Mouse (Mus musculus): ENCODE measurements around the gene Sspo. TPM values are rescaled to one million over a fixed set of nuclear protein-coding genes. Genes with fewer than 3 reads are reported as not detected.

Gene Sspo
- total RNA-seq, 2 experiments from 2014 or later, result not detected

DNA sequence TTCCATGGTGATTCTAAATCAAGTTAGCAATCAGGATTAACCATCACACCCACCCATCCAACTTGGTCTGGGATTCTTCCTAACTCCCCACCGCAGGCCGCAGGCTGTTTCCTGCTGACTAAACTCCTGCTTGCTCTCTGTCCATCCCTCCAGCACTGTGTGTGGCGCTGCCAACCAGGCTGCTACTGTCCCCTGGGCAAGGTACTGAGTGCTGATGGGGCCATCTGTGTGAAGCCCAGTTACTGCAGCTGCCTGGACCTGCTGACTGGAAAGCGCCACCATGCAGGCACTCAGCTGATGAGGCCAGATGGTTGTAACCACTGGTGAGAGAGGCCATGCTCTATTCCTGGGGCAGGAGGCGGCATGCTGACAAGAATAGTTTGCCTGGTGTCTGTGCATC lies 34.5 kb downstream of the Sspo start:
- no peak for ATAC-seq (replicated peaks; ENCODE audit: poor library complexity)

DNA sequence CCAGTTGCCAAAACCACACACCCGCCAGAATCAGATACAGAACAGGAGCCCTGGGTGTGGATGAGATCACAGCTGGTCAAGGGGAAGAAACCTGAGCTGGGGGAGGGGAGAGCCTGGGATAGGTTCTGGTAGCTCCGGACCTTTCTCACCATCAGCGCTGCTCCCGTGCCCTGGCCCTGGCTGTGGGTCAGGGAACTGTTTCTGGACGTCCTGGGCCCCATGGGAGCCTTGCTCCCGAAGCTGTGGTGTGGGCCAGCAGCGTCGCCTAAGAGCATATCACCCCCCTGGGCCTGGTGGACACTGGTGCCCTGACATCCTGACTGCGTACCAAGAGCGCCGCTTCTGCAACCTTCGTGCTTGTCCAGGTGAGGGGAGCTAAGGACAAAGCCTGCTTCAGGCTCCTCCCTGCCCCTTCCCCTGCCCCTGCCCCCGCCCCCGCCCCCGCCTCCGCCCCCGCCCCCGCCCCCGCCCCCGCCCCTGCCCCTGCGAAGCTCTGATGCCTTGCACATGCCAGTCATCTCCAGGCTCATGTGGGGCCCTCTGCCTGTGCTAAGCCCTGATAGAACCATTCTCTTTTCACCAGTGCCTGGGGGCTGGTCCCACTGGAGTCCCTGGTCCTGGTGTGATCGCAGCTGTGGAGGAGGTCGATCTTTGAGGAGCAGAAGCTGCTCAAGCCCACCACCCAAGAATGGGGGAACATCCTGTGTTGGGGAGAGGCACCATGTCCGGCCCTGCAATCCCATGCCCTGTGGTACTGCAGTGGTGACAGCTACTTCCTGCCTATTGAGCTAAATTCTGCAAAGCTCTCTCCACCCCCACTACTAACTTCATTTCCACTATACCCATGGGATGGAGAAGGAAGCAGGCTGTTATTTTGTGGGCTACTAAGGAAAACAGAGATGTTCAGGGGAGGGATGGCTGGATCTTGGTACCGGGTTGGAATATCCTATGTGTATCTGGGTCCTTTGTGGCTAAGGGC lies 40.0 kb downstream of the Sspo start:
- peak; percentile 20; the same call in 1 of the 2 replicates for ATAC-seq (replicated peaks; ENCODE audit: poor library complexity)

DNA sequence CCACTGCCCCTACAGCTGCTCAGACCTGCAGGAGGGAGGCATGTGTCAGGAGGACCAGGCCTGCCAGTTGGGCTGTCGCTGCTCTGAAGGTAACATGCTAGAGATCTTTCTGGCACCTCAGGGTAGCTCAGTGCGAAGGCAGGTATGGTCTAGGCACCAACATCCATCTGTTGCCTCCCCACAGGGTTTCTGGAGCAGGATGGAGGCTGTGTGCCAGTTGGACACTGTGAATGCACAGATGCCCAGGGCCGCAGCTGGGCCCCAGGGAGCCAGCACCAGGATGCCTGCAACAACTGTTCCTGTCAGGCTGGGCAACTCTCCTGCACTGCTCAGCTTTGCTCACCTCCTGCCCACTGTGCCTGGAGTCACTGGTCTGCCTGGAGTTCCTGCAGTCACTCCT lies 41.7 kb downstream of the Sspo start:
- ATAC-seq (replicated peaks; ENCODE audit: poor library complexity), result no peak

DNA sequence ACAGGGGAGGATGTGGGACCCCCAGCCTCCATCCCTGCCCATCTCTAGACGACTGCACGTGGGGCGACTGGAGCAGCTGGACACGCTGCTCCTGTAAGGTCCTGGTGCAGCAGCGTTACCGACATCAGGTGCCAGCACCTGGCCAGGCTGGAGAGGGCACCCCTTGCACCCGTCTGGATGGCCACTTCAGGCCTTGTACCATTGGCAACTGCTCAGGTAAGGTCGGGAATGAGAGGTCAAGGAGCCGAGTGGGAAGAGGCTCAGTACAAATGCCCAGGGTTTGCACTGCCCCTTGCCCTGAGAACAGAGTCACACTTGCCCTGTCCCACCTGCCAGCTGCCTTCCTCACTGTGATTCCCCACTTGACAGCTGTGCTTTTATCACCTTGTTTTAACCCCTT lies 43.3 kb downstream of the Sspo start:
- ATAC-seq (replicated peaks; ENCODE audit: poor library complexity), result no peak

DNA sequence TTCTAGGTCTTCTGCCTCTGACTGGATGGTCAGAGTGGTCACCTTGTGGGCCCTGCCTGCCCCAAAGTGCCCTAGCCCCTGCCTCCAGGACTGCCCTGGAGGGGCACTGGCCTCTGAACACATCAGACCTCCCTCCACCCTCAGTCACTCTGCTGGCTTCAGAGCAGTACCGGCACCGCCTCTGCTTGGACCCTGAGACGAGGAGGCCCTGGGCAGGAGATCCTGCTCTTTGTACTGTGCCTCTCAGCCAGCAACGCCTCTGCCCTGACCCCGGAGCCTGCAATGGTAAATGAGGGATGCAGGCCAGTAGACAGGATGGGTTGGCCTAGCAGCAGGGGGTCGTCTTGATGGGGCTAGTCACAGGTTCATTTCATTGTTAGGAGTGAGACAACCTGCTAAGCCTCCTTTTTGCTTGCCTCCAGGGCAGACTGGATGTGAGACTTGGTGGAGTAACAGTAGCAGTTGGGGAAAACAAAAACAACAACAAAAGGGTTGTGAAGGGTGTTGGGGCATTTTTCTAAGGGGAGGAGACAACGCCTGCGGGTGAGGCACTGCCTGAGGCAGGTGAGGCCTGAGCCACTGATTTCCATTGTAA lies 45.2 kb downstream of the Sspo start:
- ATAC-seq (replicated peaks; ENCODE audit: poor library complexity), result no peak

DNA sequence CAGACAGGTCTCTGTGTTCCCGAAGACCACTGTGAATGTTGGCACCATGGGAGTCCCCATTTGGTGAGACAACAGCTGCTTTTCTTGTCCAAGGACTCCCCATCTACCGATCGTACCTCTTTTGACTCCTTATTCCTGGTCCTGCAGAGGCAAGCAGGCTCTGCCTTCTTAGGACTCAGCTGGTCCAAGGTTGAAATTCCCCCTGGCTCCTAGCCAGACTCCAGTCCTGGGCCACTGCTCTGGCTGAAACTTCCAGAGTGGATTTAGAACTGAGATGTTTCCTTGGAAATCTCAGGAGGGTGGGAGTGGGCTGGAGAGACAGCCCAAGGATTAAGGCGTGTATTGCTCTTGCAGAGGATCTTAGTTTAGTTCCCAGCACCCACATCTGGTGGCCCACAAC lies 49.5 kb downstream of the Sspo start:
- no peak for ATAC-seq (replicated peaks; ENCODE audit: poor library complexity)

DNA sequence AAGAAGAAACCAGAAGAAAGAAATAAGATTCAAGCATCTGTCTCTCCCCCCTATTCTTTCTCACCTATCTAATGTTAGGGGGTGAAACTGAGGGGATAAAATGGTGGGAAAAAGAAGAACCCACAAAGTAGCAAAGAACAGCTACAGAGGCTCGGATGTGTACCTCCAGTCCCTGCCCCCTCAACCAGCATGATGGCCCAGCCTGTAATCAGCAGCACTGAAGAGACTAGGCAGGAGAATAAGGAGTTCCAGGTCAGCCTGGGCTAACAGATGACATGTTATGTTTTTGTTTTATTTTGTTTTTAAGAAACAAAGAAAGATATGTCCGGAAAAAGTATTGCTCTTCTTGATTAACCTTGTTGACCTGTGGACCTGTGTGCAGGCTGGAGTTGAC lies 55.8 kb downstream of the Sspo start:
- ATAC-seq (replicated peaks; ENCODE audit: poor library complexity), result peak; percentile 26; the same call in 1 of the 2 replicates

DNA sequence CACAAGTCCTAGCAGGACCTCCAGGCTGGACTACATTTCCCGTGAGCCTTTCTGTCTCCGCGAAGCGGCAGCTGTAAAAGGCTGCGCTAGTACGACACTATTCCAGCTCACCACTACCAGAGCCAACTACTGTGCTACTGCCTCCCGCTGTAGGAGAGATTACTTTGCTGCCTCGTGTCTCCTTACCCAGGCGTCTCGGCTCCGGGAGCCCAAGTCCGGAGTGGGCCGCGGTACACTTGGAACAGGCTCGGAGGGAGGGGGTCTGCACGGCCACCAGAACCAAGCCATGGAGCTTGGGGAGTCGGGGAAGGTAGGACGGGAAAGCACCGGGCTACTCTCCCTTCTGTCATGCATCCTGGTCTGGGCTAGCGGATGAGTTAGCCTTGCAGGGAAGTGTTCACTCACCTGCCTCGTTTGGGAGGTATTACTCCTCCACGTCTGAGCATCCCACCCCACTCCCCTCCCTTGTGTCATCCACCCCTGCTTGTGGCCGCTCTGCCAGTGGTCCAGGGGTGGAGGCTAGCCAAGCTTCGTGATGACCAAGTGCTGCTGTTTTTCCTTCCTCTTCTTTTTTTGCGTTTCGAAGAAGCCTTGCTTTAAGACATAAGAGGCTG lies 56.3 kb downstream of the Sspo start:
- peak; percentile 98 for ATAC-seq (replicated peaks; ENCODE audit: poor library complexity)

DNA sequence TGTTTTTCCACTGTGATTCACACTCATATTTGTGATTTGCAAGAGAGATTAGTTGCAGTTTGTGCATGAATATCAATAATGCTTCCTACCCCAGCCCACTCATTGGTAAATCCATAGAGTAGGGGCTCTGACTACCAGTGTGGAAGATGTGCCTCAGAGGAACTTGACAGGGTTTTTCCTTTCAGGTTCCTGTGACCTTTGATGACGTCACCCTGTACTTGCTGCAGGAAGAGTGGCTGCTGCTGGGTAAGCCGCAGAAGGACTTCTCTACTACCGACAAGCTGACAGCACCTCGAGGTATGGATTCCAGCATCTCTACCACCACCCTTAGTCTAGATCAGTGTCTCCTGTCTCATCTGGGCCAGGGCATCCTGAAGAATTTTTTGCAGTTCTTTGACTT lies 60.1 kb downstream of the Sspo start:
- ATAC-seq (replicated peaks; ENCODE audit: poor library complexity), result no peak

DNA sequence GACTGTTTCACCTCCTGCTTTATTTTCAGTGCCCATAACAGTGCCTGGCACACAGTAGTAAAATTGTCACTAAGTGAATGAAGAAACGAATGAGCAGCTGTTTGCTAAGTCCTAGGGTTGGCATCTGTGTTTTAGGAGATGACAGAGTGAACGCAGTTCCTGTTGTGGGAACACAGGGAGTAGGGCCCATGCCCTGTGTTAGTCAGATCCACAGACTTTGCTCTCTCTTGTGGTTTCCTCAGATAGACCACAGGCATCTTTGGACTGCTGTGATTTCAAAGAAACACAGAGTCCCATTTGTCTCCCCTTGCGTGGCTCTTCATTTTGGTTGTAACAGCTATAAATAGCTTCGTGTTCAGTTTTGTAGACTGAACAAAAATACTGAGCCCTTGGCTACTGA lies 62.4 kb downstream of the Sspo start:
- ATAC-seq (replicated peaks; ENCODE audit: poor library complexity), result 0 out of 2 replicates have a peak, but pooled peaks have one; percentile 34

DNA sequence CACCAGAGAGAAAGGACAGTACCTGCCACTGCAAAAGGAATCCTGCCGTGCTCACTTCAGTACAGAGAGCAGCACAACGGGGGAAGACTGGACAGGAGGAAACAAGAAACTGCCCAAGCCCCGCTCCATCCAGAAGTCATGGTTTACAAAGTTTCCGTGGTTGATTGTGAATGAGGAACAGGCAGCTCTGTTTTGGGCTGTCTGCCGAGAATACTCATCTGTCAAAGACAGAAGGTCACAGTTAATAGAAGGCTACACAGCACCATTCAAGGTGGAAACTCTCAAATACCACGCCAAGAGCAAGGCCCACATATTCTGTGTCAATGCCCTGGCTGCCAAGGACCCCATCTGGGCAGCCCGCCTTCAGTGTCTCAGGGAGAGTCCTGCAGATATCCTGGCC lies 63.8 kb downstream of the Sspo start:
- ATAC-seq (replicated peaks; ENCODE audit: poor library complexity), result no peak

DNA sequence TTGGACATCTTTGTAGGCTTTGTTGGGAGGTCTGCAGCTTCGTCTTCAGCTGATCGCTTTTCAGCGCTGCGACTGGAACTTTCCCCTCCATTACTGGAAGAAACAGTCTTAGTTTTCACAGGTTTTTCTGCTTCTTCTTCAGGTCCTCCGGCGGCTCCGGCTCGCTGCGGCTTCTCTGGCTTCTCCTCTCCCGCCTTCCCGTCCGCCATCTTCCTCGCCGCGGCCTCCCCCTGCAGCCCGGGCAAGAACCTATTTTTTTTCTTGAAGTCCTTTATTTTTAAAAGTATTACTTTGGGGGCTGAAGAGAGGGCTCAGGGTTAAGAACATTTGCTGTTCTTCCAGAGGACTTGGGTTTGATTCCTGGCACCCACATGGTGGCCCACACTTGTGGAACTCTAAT lies 76.9 kb downstream of the Sspo start:
- ATAC-seq (replicated peaks; ENCODE audit: poor library complexity), result peak; percentile 94

DNA sequence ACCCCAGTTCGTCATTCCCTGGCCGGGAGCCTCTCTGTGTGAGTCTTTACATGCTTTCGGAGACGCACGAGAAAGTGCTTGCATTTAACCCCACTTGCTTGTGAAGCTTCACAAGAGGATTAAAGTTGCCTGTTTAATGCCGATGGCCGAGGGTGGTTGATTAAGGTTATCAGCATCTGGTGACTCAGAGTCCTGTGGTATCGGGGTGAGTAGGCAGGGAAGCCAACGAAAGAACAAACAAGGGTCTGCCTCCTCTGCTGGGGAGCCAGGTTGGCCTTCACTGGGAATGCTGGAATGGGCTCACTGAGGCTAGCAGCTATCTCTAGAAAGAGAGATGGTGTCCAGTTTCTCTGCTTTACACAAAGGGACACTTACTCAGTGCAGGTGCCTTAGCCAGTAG lies 79.9 kb downstream of the Sspo start:
- no peak for ATAC-seq (replicated peaks; ENCODE audit: poor library complexity)

DNA sequence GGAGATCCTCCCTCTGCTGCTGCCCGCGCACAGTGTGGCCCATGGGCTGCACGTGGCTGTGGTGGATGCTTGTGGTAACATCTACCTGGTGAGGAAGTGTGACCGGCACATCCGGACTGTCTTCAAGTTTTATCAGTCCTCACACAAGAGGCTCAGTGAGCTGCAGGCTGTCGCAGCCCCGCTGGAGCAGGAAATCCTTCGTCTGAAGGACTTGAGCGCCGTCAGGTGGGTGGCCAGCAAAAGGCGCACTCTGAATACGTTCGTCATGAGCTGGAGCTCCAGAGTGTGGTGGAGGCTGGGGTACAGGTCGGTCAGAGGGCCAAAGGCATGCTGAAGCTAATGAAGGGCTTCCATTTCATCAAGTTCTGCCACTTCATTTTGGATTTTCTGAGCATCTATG lies 81.2 kb downstream of the Sspo start:
- peak; percentile 26; the same call in 1 of the 2 replicates for ATAC-seq (replicated peaks; ENCODE audit: poor library complexity)

DNA sequence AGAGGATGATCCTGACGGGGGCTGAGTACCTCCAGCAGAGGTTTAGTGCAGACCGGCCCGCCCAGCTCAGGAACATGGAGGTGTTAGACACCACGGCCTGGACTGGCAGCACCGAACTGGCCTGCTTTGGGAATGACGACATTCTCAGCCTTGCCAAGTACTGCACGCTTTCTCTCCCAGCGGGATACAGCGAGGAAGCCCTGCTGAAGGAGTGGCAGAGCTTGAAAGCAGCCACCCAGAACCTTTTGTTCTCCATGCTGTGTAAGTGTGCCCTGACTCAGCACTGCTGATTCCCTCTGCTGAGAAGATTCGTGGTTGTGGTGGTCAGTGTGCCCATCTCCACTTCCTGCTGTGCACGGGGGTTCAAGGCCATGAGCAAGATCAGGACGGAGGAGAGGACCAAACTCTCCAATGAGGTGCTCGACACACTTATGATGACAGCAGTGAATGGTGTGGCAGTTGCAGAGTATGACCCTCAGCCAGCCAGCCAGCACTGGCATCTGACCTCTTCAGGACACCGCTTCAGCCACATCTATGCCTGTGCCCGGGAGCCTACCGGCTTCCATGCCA lies 81.9 kb downstream of the Sspo start:
- 0 out of 2 replicates have a peak, but pooled peaks have one; percentile 29 for ATAC-seq (replicated peaks; ENCODE audit: poor library complexity)

DNA sequence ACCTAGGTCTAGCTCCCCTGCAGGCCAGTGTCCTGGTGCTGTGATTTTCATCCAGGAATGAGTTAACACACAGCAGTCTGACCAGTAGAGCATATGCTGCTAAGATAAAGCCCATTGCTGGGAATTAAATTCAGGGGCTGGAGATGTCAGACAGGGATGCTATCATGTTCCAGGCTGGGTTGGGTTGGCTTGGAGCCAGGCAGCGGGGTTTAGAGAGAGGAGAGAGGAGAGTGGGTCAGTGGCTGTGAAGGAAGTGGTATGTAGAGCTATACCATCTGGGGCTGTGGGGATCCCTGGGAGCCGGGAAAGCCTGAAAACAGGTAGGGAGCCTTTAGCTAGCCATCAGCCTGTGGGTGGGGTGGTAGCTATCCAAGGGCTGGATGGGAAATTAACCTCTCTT lies 82.8 kb downstream of the Sspo start:
- ATAC-seq (replicated peaks; ENCODE audit: poor library complexity), result no peak

DNA sequence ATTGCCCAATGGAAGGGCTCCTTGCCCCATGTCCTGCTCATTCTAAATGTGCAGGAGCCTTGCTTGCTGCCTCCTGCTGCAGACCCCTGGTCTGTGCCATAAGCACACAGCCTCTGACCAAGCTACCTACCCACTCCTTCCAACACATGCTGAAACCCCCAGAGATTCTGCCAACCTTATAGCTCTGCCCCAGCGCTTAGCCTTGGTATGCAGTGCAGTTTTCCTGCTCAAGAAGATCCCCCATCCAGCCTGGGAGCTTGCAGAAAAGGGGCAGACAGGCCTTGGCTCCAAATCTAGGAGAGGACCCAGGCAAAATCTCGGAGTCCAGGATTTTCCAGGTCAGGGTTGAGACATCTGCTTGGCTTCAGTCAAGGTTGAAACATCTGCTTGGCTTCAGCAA lies 85.4 kb downstream of the Sspo start:
- no peak for ATAC-seq (replicated peaks; ENCODE audit: poor library complexity)

DNA sequence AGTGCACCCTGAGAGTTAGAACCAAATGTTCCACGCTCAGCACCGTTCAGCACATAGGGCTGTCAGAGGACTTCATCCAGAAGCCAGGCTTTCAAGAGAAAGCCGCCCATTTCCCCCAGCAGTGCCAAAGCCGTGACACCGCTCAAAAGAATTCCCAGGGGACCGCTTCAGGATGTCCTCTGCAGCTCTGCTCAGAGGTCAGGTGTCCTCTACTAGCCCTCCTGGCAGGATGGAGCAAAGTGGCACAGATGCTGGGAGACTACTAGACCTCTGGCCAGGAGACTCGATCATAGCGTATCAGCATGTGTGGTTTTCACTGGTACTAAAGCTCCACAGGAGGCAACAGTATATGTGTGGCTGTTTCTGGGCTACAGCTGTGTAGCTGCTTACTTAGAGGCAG lies 86.9 kb downstream of the Sspo start:
- no peak for ATAC-seq (replicated peaks; ENCODE audit: poor library complexity)

DNA sequence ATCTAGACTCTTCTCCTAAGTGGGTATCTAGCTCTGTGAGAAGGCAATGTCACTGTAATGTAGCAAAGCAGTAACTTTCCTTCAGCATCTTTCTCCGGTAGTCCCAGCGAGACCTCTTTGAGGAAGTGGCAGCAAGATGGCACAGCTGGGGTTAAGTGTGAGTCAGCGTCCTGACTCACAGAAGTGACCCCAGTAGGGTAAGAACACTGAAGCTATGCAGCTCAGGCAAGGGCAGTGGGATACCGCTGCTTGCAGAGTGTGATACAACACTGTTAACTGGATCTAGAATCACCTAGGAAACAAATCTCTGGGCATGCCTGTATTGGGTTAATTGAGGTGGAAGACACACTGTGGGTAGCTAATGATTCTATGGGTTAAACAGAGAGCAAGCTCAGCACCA lies 88.1 kb downstream of the Sspo start:
- ATAC-seq (replicated peaks; ENCODE audit: poor library complexity), result peak; percentile 55

DNA sequence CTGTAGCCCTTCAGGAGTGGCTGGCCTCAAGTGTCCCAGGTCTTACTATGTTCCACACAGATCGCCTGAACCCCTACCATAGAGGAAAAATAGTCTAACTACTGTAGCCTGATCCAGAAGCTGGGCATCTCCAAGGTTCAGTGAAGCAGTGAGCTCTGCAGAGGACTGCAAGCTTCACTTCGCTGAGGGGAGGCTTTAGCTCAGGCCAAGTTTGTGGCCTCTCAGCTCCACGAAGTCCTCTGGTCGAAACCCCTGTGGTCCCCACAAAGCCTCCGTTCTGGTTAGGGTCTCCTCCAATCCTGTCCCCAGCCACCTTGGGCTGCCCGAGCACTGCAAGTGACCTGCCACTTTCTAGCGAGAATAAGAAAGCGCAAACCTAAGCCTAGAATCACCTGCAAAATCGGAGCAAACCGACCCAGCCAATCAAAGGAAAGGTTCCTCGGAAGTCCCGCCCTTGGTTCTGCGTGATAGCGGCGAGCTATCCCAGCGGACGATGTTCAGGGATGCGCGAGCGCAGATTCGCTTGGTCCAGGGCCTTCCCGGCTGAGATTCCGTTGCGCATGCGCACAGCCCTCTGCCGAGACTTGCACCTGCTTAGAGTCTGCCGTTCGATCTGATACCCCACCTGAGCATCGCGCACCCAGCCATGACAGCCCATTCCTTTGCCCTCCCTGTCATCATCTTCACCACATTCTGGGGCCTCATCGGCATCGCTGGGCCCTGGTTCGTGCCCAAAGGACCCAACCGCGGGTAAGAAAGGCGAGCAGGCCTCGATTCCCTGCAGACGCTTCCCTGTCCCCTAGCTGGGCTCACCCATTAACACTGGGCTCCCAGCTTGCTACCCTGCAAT lies 89.3 kb downstream of the Sspo start, which contains the start of gene Atp6v0e2:
Gene Atp6v0e2, plus strand, starts transcription at position 511 of the 850 bp plus-strand sequence.
- ATAC-seq (replicated peaks; ENCODE audit: poor library complexity), result no peak
